Mouse (Mus musculus) layer of hippocampus, adult 11-12 months (tissue): ENCODE measurements around the gene Kif6.
A peak's percentile ranks its signal among the peaks of the same experiment; 100 is the strongest.

ENCODE experiments used
- DNase-seq: peaks from one replicate; pipeline ENCODE4 v3.0.0; 2022; ENCODE audit warnings: low spot score

Kif6 gene

GRCm38 (mm10) chr17:49738351-49738750, 123.4 kb downstream of the Kif6 start:
- no peak for DNase-seq

- DNase-seq: no peak
Measured at GRCm38 (mm10) chr17:49739896-49740679, 125.2 kb downstream of the Kif6 start.

GRCm38 (mm10) chr17:49741172-49741571, 126.2 kb downstream of the Kif6 start:
- no peak for DNase-seq

GRCm38 (mm10) chr17:49741927-49742326, 127.0 kb downstream of the Kif6 start:
- DNase-seq: no peak

GRCm38 (mm10) chr17:49743580-49744463, 128.9 kb downstream of the Kif6 start:
- no peak for DNase-seq

- DNase-seq: no peak
Measured at GRCm38 (mm10) chr17:49750889-49751324, 136.0 kb downstream of the Kif6 start.

- no peak for DNase-seq
Measured at GRCm38 (mm10) chr17:49753874-49754273, 138.9 kb downstream of the Kif6 start.

GRCm38 (mm10) chr17:49756862-49757261, 141.9 kb downstream of the Kif6 start:
- no peak for DNase-seq

- DNase-seq: no peak
Measured at GRCm38 (mm10) chr17:49759047-49759446, 144.1 kb downstream of the Kif6 start.

GRCm38 (mm10) chr17:49761260-49761659, 146.3 kb downstream of the Kif6 start:
- DNase-seq: no peak

- DNase-seq: no peak
Measured at GRCm38 (mm10) chr17:49761838-49762237, 146.9 kb downstream of the Kif6 start.

- DNase-seq: no peak
Measured at GRCm38 (mm10) chr17:49764963-49765362, 150.0 kb downstream of the Kif6 start.

- no peak for DNase-seq
Measured at GRCm38 (mm10) chr17:49767717-49768370, 152.9 kb downstream of the Kif6 start.

GRCm38 (mm10) chr17:49771703-49772315, 156.9 kb downstream of the Kif6 start:
- DNase-seq: no peak

- no peak for DNase-seq
Measured at GRCm38 (mm10) chr17:49777115-49777839, 162.3 kb downstream of the Kif6 start.

- DNase-seq: no peak
Measured at GRCm38 (mm10) chr17:49779066-49779465, 164.1 kb downstream of the Kif6 start.

- peak; percentile 23 for DNase-seq
Measured at GRCm38 (mm10) chr17:49779576-49779975, 164.6 kb downstream of the Kif6 start.

GRCm38 (mm10) chr17:49785851-49786250, 170.9 kb downstream of the Kif6 start:
- DNase-seq: no peak

- DNase-seq: no peak
Measured at GRCm38 (mm10) chr17:49787351-49787750, 172.4 kb downstream of the Kif6 start.

- no peak for DNase-seq
Measured at GRCm38 (mm10) chr17:49788187-49788974, 173.4 kb downstream of the Kif6 start.
